Mouse (Mus musculus): ENCODE data around the gene L2hgdh.

- TF ChIP-seq CTCF (IDR thresholded peaks at IDR 0.05) (no peak), EP300 (IDR thresholded peaks at IDR 0.05) (no peak)
Observed at GRCm38 (mm10) chr12:69761603-69762002, 36.9 kb upstream of the L2hgdh start.

Measured in lung, postnatal 0 days (tissue).